Mouse (Mus musculus): ENCODE data around the gene Slc39a11.

DNA sequence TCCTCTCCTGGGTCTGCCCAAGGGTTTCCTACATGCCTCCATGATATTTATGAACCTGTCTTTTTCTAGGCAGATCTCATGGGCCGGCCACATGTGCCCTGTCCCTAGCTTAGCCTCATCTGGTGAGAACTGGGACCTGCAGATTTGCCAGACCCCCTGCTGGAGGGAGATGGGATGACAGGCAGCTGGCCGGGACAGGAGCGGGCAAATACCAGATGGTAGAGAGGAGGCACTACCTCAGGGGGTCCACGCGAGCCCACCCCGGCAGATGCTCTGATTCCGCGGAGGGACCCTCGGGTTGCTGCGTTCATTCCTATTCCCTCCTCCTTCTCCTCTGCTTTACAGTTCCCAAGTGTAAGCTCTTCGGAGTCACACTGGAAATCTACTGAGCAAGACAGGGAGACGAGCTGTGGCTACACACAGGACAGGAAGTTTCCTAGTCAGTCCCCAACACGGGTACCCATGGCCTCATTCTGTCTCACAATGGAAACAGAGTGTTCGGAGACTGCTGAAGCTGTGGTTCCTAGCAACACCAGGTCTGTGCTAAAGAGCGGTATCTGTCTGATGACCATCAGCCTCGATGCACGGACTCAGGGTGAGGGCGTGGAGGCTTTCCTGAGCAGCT lies 323.4 kb downstream of the Slc39a11 start:
- no peak for TF ChIP-seq MAFK (IDR thresholded peaks at IDR 0.05; ENCODE audit: insufficient replicate concordance, low read length)
- TF ChIP-seq POLR2A (IDR thresholded peaks at IDR 0.05; ENCODE audit: low read depth, low read length), result no peak
- no peak for TF ChIP-seq BHLHE40 (IDR thresholded peaks at IDR 0.05; ENCODE audit: low read depth, low read length)
- TF ChIP-seq CTCF (conservative IDR thresholded peaks at IDR 0.05 in 1 of 2, IDR thresholded peaks at IDR 0.05 in 1 of 2; ENCODE audit: low read depth in 2 of 2, low read length in 2 of 2), result peak; percentile 37 to 77
- no peak for TF ChIP-seq ETS1 (conservative IDR thresholded peaks at IDR 0.05; ENCODE audit: low read depth, low read length)
- TF ChIP-seq KAT2A (IDR thresholded peaks at IDR 0.05; ENCODE audit: insufficient replicate concordance, low read length), result no peak
- no peak for TF ChIP-seq USF1 (IDR thresholded peaks at IDR 0.05; ENCODE audit: low read depth, low read length)
- TF ChIP-seq MAZ (IDR thresholded peaks at IDR 0.05; ENCODE audit: low read depth, low read length), result no peak
- no peak for TF ChIP-seq ZNF384 (IDR thresholded peaks at IDR 0.05; ENCODE audit: low read depth, low read length)
- no peak for TF ChIP-seq EP300 (IDR thresholded peaks at IDR 0.05; ENCODE audit: low read length)

Measured in CH12.LX (cell line).